Mouse (Mus musculus) liver, adult 2 months (tissue): ENCODE measurements at regions not wholly inside any gene's neighbourhood (a gene's known extent, or its start where the extent isn't known, plus 50 kb on each side); places are given as distances from the start of the nearest gene placed in this dataset.

Source experiments
- DNase-seq: peaks from one replicate; pipeline ENCODE4 v3.0.0-alpha.2; 2011; ENCODE audit warnings: low read depth, low spot score; ENCODE audit errors: extremely low read depth
- H3K27ac ChIP-seq: fragments of 200-500 bp; replicated peaks from 2 replicates; pipeline ENCODE4 v1.5.1; 2012; ENCODE audit warnings: low read depth, mild to moderate bottlenecking, control low read depth, inconsistent platforms, low read length; ENCODE audit not compliant: insufficient read depth
- H3K27me3 ChIP-seq: fragments of 200-500 bp; 2 replicates; pipeline ENCODE4 v1.6.1; 2012; ENCODE audit warnings: mild to moderate bottlenecking, moderate library complexity, low read length, inconsistent platforms; ENCODE audit not compliant: control insufficient read depth, insufficient read depth
- H3K36me3 ChIP-seq: fragments of 200-500 bp; 2 replicates; pipeline ENCODE4 v1.6.1; 2012; ENCODE audit warnings: low read length, inconsistent platforms; ENCODE audit not compliant: control insufficient read depth, insufficient read depth
- H3K4me1 ChIP-seq: fragments of 200-500 bp; 2 replicates; pipeline ENCODE4 v1.6.1; 2011; ENCODE audit warnings: low read length; ENCODE audit not compliant: control insufficient read depth, insufficient read depth
- H3K4me3 ChIP-seq: fragments of 200-500 bp; 2 replicates; pipeline ENCODE4 v1.5.1; 2011; ENCODE audit warnings: low read depth, mild to moderate bottlenecking, control low read depth, low read length, moderate library complexity; ENCODE audit not compliant: insufficient read depth
- H3K79me2 ChIP-seq: fragments of 200-500 bp; 2 replicates; pipeline ENCODE4 v1.6.1; 2012; ENCODE audit warnings: inconsistent platforms, mild to moderate bottlenecking, low read length, moderate library complexity; ENCODE audit not compliant: control insufficient read depth, insufficient read depth
- H3K9ac ChIP-seq: fragments of 200-500 bp; 2 replicates; pipeline ENCODE4 v1.6.1; 2012; ENCODE audit warnings: low read depth, mild to moderate bottlenecking, control low read depth, inconsistent platforms, low read length
- CTCF ChIP-seq: fragments of 200-500 bp; IDR thresholded peaks from 2 replicates; pipeline ENCODE4 v1.5.1; 2011; ENCODE audit warnings: low read depth, low read length, control low read depth
- POLR2A ChIP-seq: fragments of 200-500 bp; IDR thresholded peaks from 2 replicates; pipeline ENCODE4 v1.6.1; 2011; ENCODE audit warnings: low read length, control low read depth; ENCODE audit not compliant: insufficient read depth; ENCODE audit errors: extremely low read depth
- WGBS: fragments of 180-500 bp; shearing (Covaris S2); methylation state at CpG from one replicate; pipeline ENCODE4 v1.1.7; 2018; 5-methylcytosine and 5-hydroxymethylcytosine counted together

GRCm38 (mm10) chr11:114513446-114513845 lies 154.9 kb upstream of the Rpl38 start:
- no peak overlapping the region for H3K4me3 ChIP-seq
- 26% methylated on average over 5 of the region's 5 CpGs for WGBS
- H3K4me1 ChIP-seq: no peaks in the 10 kb centered on the region
- TF ChIP-seq CTCF: no peak
- no peak for TF ChIP-seq POLR2A
- no peak overlapping the region for H3K9ac ChIP-seq
- H3K27ac ChIP-seq: no peak overlapping the region
- H3K27me3 ChIP-seq: no peaks in the 10 kb centered on the region; the same call in 1 of the 2 replicates
- DNase-seq: no peak
- H3K79me2 ChIP-seq: no peaks in the 10 kb centered on the region
- no peaks in the 10 kb centered on the region for H3K36me3 ChIP-seq

DNA sequence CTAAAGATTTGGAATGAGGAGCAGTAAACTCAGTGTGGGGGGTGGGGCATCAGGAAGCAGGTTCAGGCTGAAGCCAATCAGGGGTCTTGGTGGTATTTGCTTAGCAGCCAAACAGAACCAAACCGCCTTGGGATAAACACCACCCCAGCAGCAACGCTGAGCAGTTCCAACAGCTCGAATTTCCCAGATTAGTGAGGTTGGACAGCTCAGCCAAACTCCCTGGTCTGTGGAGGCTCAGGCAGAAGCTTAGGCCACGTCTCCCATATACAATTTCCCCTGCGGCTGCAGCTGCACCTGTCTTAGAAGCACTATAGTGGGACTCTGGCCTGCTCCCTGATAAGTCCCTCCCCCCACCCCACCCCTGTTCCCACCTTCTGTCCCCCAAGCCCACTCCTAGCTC lies 156.3 kb upstream of the Rpl38 start:
- WGBS: 15% methylated on average over 5 of the region's 5 CpGs
- Histone ChIP-seq H3K9ac (no peak overlapping the region), H3K27me3 (no peaks in the 10 kb centered on the region), H3K4me3 (no peak overlapping the region), H3K36me3 (no peaks in the 10 kb centered on the region), H3K4me1 (no peaks in the 10 kb centered on the region), H3K79me2 (no peaks in the 10 kb centered on the region), H3K27ac (no peak overlapping the region)
- no peak for TF ChIP-seq CTCF
- DNase-seq: no peak

DNA sequence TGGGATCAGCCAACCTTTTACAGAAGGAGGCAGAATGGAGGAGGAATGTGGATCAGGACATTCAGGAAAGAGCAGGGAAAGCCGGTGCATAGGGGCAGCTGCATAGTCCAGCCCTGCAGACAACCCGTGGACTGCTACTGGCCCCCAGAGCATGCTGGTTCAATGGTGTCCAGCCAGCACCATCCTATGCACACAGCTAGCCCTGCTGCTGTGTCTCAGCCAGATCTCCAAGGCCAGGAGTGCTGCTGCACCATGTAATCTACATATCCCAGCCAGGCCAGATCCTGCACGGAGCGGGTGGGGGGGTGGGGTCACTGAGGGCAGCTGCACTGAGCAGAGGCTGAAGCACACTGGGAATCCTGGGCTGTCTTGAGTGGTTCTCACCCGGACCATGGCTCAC lies 165.8 kb upstream of the Rpl38 start:
- Histone ChIP-seq H3K4me3 (no peak overlapping the region), H3K9ac (no peak overlapping the region), H3K36me3 (no peaks in the 10 kb centered on the region), H3K79me2 (no peaks in the 10 kb centered on the region), H3K27ac (no peak overlapping the region), H3K27me3 (no peaks in the 10 kb centered on the region), H3K4me1 (no peaks in the 10 kb centered on the region)
- no peak for TF ChIP-seq CTCF
- WGBS: 27% methylated on average over 5 of the region's 5 CpGs
- no peak for DNase-seq

GRCm38 (mm10) chr11:114501869-114502540 lies 166.3 kb upstream of the Rpl38 start:
- Histone ChIP-seq H3K4me1 (no peaks in the 10 kb centered on the region), H3K27me3 (no peaks in the 10 kb centered on the region), H3K27ac (no peak overlapping the region), H3K79me2 (no peaks in the 10 kb centered on the region), H3K36me3 (no peaks in the 10 kb centered on the region), H3K4me3 (no peak overlapping the region), H3K9ac (no peak overlapping the region)
- no peak for TF ChIP-seq CTCF
- TF ChIP-seq POLR2A: no peak
- 37% methylated on average over 5 of the region's 5 CpGs for WGBS
- DNase-seq: no peak

GRCm38 (mm10) chr11:114500416-114500815 lies 167.9 kb upstream of the Rpl38 start:
- no peak for DNase-seq
- no peak overlapping the region for H3K9ac ChIP-seq
- H3K27ac ChIP-seq: no peak overlapping the region
- no peaks in the 10 kb centered on the region for H3K79me2 ChIP-seq
- H3K4me3 ChIP-seq: no peak overlapping the region
- H3K4me1 ChIP-seq: no peaks in the 10 kb centered on the region
- H3K27me3 ChIP-seq: no peaks in the 10 kb centered on the region
- 91% methylated on average over 7 of the region's 7 CpGs for WGBS
- H3K36me3 ChIP-seq: no peaks in the 10 kb centered on the region
- no peak for TF ChIP-seq CTCF
- no peak for TF ChIP-seq POLR2A

DNA sequence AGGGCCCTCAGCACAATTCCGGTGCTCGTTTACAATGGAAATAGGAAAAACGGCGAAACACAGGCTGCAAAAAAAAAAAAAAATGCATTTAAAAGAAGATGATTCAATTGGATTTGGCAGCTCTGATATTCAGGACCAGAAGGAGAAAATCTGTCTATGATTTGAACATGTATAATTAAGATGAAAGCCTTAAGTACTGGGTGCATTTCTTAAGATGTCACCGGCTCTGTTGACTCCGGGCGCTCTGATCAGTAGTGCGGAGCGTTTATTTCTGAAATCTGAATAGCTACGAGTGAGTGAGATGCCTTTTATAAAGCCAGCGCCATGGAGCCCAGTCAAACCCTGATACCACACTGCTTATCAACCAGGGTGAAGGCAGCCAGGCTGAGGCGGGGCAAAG lies 168.7 kb upstream of the Rpl38 start:
- 89% methylated on average over 12 of the region's 12 CpGs for WGBS
- TF ChIP-seq CTCF (no peak), POLR2A (no peak)
- Histone ChIP-seq H3K27ac (no peak overlapping the region), H3K4me3 (no peak overlapping the region), H3K36me3 (no peaks in the 10 kb centered on the region), H3K79me2 (no peaks in the 10 kb centered on the region), H3K27me3 (no peaks in the 10 kb centered on the region), H3K9ac (no peak overlapping the region), H3K4me1 (no peaks in the 10 kb centered on the region)
- no peak for DNase-seq
